Mouse (Mus musculus) cerebellum, adult 2 months (tissue): Measurements from ENCODE around the gene Socs5.

Experiments
- CTCF ChIP-seq: fragments of 200-500 bp; IDR thresholded peaks from 2 replicates; pipeline ENCODE4 v1.5.1; 2011; ENCODE audit warnings: low read depth, mild to moderate bottlenecking, control low read depth, low read length, moderate library complexity, borderline replicate concordance; ENCODE audit not compliant: insufficient read depth
- POLR2A ChIP-seq: fragments of 200-500 bp; IDR thresholded peaks from 2 replicates; pipeline ENCODE4 v1.6.1; 2011; ENCODE audit warnings: low read length, control low read depth, borderline replicate concordance; ENCODE audit not compliant: insufficient read depth

GRCm38 (mm10) chr17:87105941-87106340 lies 1.5 kb upstream of the Socs5 start:
- no peak for TF ChIP-seq CTCF
- no peak for TF ChIP-seq POLR2A
